Mouse (Mus musculus) intestine, embryonic 16.5 days (tissue): ENCODE results near the gene Efhd2. TPM values are rescaled to one million over a fixed set of nuclear protein-coding genes. Genes with fewer than 3 reads are reported as not detected.

Experiments
- ATAC-seq: fragments of 200-750 bp; cut with Nextera tagmentation; 2 replicates; pipeline ENCODE4 v1.8.0; 2017; ENCODE audit warnings: moderate TSS enrichment, moderate library complexity
- H3K27ac ChIP-seq: fragments of 300-500 bp; sonication (generic); 2 replicates; pipeline ENCODE4 v1.5.1; 2014; ENCODE audit warnings: mild to moderate bottlenecking, low read length
- H3K27me3 ChIP-seq: fragments of 300-500 bp; sonication (generic); replicated peaks from 2 replicates; pipeline ENCODE4 v1.6.1; 2014; ENCODE audit warnings: low read length, control low read depth, mixed read lengths; ENCODE audit not compliant: control insufficient read depth, insufficient read depth
- H3K36me3 ChIP-seq: fragments of 300-500 bp; sonication (generic); 2 replicates; pipeline ENCODE4 v1.6.1; 2014; ENCODE audit warnings: low read length, control low read depth; ENCODE audit not compliant: control insufficient read depth, insufficient read depth
- H3K4me1 ChIP-seq: fragments of 300-500 bp; sonication (generic); 2 replicates; pipeline ENCODE4 v1.6.1; 2014; ENCODE audit warnings: low read length, control low read depth, mixed read lengths; ENCODE audit not compliant: control insufficient read depth, insufficient read depth
- H3K4me2 ChIP-seq: fragments of 300-500 bp; sonication (generic); 2 replicates; pipeline ENCODE4 v1.6.1; 2014; ENCODE audit warnings: low read depth, low read length, control low read depth
- H3K4me3 ChIP-seq: fragments of 300-500 bp; sonication (generic); 2 replicates; pipeline ENCODE4 v1.5.1; 2014; ENCODE audit warnings: mild to moderate bottlenecking, low read length
- H3K9ac ChIP-seq: fragments of 300-500 bp; sonication (generic); 2 replicates; pipeline ENCODE4 v1.6.1; 2014; ENCODE audit warnings: low read depth, low read length
- H3K9me3 ChIP-seq: fragments of 300-500 bp; sonication (generic); 2 replicates; pipeline ENCODE4 v1.6.1; 2016; ENCODE audit warnings: low read length, control low read depth; ENCODE audit not compliant: control insufficient read depth
- WGBS: fragments of 180-500 bp; shearing (Covaris S2); extraction: QIAGEN DNeasy Blood & Tissue Kit; methylation state at CpG from one replicate; pipeline ENCODE4 v1.1.7; 2014; 5-methylcytosine and 5-hydroxymethylcytosine counted together
- polyA plus RNA-seq: library from polyadenylated mRNA; unstranded; fragments of >200 nt; fragmentation: Nextera tagmentation; extraction: Ambion mirVana; gene quantifications from 2 replicates; pipeline ENCODE4 v1.2.1, GENCODE M21; 2015

Efhd2 gene
- polyA plus RNA-seq, 1 experiment from 2014 or later, result 140 TPM

- no peaks in the 10 kb centered on the region for H3K9me3 ChIP-seq
- H3K9ac ChIP-seq, result no peak overlapping the region
- peaks cover 9% of the 10 kb centered on the region for H3K4me1 ChIP-seq
- no peak for ATAC-seq
- 58% methylated on average over 9 of the region's 9 CpGs for WGBS
- H3K27me3 ChIP-seq, result no peaks in the 10 kb centered on the region
- H3K4me3 ChIP-seq, result no peak overlapping the region
- H3K27ac ChIP-seq, result no peak overlapping the region
- no peak overlapping the region for H3K4me2 ChIP-seq
- H3K36me3 ChIP-seq, result no peaks in the 10 kb centered on the region
Observed at GRCm38 (mm10) chr4:141885451-141885850, 10.7 kb upstream of the Efhd2 start.

- WGBS, result 68% methylated on average over 7 of the region's 7 CpGs
Observed at GRCm38 (mm10) chr4:141882858-141883257, 8.1 kb upstream of the Efhd2 start.

GRCm38 (mm10) chr4:141881950-141882349 is 7.2 kb upstream of the Efhd2 start:
- ATAC-seq, result no peak
- no peak overlapping the region for H3K4me3 ChIP-seq
- no peaks in the 10 kb centered on the region for H3K27me3 ChIP-seq
- H3K36me3 ChIP-seq, result no peaks in the 10 kb centered on the region
- no peak overlapping the region for H3K27ac ChIP-seq
- H3K9ac ChIP-seq, result no peak overlapping the region
- H3K4me1 ChIP-seq, result peaks cover 15% of the 10 kb centered on the region
- H3K4me2 ChIP-seq, result no peak overlapping the region
- WGBS, result 55% methylated on average over 5 of the region's 5 CpGs
- no peaks in the 10 kb centered on the region for H3K9me3 ChIP-seq

More at GRCm38 (mm10) chr4:141882858-141883257, 8.1 kb upstream of the Efhd2 start:
- no peaks in the 10 kb centered on the region for H3K27me3 ChIP-seq
- H3K36me3 ChIP-seq, result no peaks in the 10 kb centered on the region
- no peak overlapping the region for H3K4me2 ChIP-seq
- H3K9ac ChIP-seq, result no peak overlapping the region
- H3K9me3 ChIP-seq, result no peaks in the 10 kb centered on the region
- ATAC-seq, result no peak
- H3K27ac ChIP-seq, result no peak overlapping the region
- peaks cover 15% of the 10 kb centered on the region for H3K4me1 ChIP-seq
- H3K4me3 ChIP-seq, result no peak overlapping the region

- no peak overlapping the region for H3K27ac ChIP-seq
- no peak overlapping the region for H3K4me2 ChIP-seq
- H3K9me3 ChIP-seq, result no peaks in the 10 kb centered on the region
- 43% methylated on average over 10 of the region's 10 CpGs for WGBS
- ATAC-seq, result no peak
- no peak overlapping the region for H3K9ac ChIP-seq
- H3K36me3 ChIP-seq, result no peaks in the 10 kb centered on the region
- no peak overlapping the region for H3K4me3 ChIP-seq
- peaks cover 15% of the 10 kb centered on the region for H3K4me1 ChIP-seq
- H3K27me3 ChIP-seq, result no peaks in the 10 kb centered on the region
Observed at GRCm38 (mm10) chr4:141881289-141881914, 6.7 kb upstream of the Efhd2 start.

- no peak for ATAC-seq
- H3K4me2 ChIP-seq, result no peak overlapping the region
- no peaks in the 10 kb centered on the region for H3K27me3 ChIP-seq
- peaks cover 21% of the 10 kb centered on the region for H3K4me1 ChIP-seq
- no peaks in the 10 kb centered on the region for H3K36me3 ChIP-seq
- no peak overlapping the region for H3K9ac ChIP-seq
- WGBS, result 35% methylated on average over 9 of the region's 9 CpGs
- no peak overlapping the region for H3K27ac ChIP-seq
- no peak overlapping the region for H3K4me3 ChIP-seq
- no peaks in the 10 kb centered on the region for H3K9me3 ChIP-seq
Observed at GRCm38 (mm10) chr4:141879875-141880274, 5.2 kb upstream of the Efhd2 start.

- Histone ChIP-seq H3K27me3 (no peaks in the 10 kb centered on the region), H3K36me3 (no peaks in the 10 kb centered on the region), H3K9me3 (no peaks in the 10 kb centered on the region), H3K4me1 (peaks cover 21% of the 10 kb centered on the region), H3K27ac (no peak overlapping the region), H3K9ac (no peak overlapping the region), H3K4me2 (no peak overlapping the region), H3K4me3 (no peak overlapping the region)
- ATAC-seq, result no peak
- WGBS, result 49% methylated on average over 4 of the region's 4 CpGs
Observed at GRCm38 (mm10) chr4:141879074-141879473, 4.4 kb upstream of the Efhd2 start.

- 0 out of 2 replicates have a peak overlapping the region, but pooled peaks have one; percentile 25 for H3K27ac ChIP-seq
- no peaks in the 10 kb centered on the region for H3K9me3 ChIP-seq
- ATAC-seq, result peak; percentile 49
- no peak overlapping the region for H3K9ac ChIP-seq
- no peaks in the 10 kb centered on the region for H3K27me3 ChIP-seq
- 35% methylated on average over 7 of the region's 7 CpGs for WGBS
- H3K4me3 ChIP-seq, result no peak overlapping the region
- no peak overlapping the region for H3K4me2 ChIP-seq
- peaks cover 21% of the 10 kb centered on the region for H3K4me1 ChIP-seq
- H3K36me3 ChIP-seq, result no peaks in the 10 kb centered on the region
Observed at GRCm38 (mm10) chr4:141878621-141879020, 3.9 kb upstream of the Efhd2 start.

- Histone ChIP-seq H3K36me3 (no peaks in the 10 kb centered on the region), H3K9ac (no peak overlapping the region), H3K4me3 (peak overlapping the region; percentile 81), H3K27ac (no peak overlapping the region), H3K4me2 (peak overlapping the region; percentile 95), H3K4me1 (peaks cover 36% of the 10 kb centered on the region), H3K9me3 (no peaks in the 10 kb centered on the region), H3K27me3 (no peaks in the 10 kb centered on the region)
- 20% methylated on average over 8 of the region's 8 CpGs for WGBS
- no peak for ATAC-seq
Observed at GRCm38 (mm10) chr4:141875481-141876108, 875 bp upstream of the Efhd2 start.

GRCm38 (mm10) chr4:141874111-141874600 is 564 bp downstream of the Efhd2 start:
- Histone ChIP-seq H3K9ac (peak overlapping the region; percentile 92), H3K27me3 (no peaks in the 10 kb centered on the region), H3K9me3 (no peaks in the 10 kb centered on the region), H3K27ac (peak overlapping the region; percentile 91), H3K4me2 (peak overlapping the region; percentile 95), H3K4me3 (peak overlapping the region; percentile 81), H3K4me1 (peaks cover 44% of the 10 kb centered on the region), H3K36me3 (no peaks in the 10 kb centered on the region)
- ATAC-seq, result 0 out of 2 replicates have a peak, but pooled peaks have one; percentile 0
- 1% methylated on average over 19 of the region's 19 CpGs for WGBS
